Mouse (Mus musculus) CH12.LX (cell line): Measurements from ENCODE around the gene C1ra.
"Not testable (repeated sequence)": the region's sequence is repeated elsewhere in the genome, so short reads cannot be mapped to it uniquely, and the experiment has no call there.

Experiments used
- BHLHE40 ChIP-seq: IDR thresholded peaks from 2 replicates; pipeline ENCODE4 v1.6.1; 2011; ENCODE audit warnings: mild to moderate bottlenecking, low read depth, low read length, improper control_type of control experiment
- MYC ChIP-seq: IDR thresholded peaks from 2 replicates; pipeline ENCODE4 v1.6.1; 2011; ENCODE audit warnings: low read depth, mild to moderate bottlenecking, improper control_type of control experiment, low read length

- not testable (repeated sequence) for TF ChIP-seq MYC, BHLHE40
Observed at GRCm38 (mm10) chr6:124561156-124561555, 49.0 kb downstream of the C1ra start.
